In the genomic region with DNA sequence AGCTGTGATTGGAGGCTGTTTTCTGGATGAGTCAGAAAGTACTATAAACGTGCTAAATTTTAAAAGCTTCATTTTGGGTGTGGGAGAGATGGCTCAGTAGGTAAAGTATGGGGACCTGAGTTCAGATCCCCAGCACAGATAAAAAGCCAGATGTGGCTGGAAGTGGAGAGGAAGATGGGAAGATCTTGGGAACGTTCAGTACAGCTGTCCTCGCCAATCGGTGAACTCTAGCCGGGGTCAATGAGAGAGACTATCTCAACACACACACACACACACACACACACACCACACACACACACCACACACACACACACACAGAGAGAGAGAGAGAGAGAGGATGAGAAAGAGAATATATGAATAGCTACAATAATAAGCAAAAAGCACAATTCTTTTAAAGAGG, we compare ENCODE assay signal across 27 mouse cellular contexts.
"Had no signal": no experiment of that assay in that cellular context is flagged by ENCODE, and none has a peak within 500 bp of the region (broad histone marks: within the 10 kb centered on the region; RNA-seq: fewer than 3 reads in every experiment).

No protein-coding gene starts in this region.

- DNase-seq: cerebellum, adult 8-10 months; cerebellum, adult 9-10 months; cerebellum, adult 9-11 months; cerebellum, postnatal 10 days; cerebellum, postnatal 14 days; cerebellum, postnatal 25 days; cerebellum, postnatal 36 days; embryo, embryonic 11 days; forebrain, postnatal 0 days; gastrocnemius, adult 2 months; gastrocnemius, postnatal 10 days; gastrocnemius, postnatal 14 days; gastrocnemius, postnatal 25 days; gastrocnemius, postnatal 36 days; heart, adult 18-20 months; heart, adult 2 months had no signal

- H3K4me2 ChIP-seq: embryonic facial prominence, embryonic 12.5 days; embryonic facial prominence, embryonic 13.5 days; embryonic facial prominence, embryonic 15.5 days; forebrain, embryonic 12.5 days; forebrain, embryonic 13.5 days; forebrain, embryonic 15.5 days had no signal

- H3K4me1 ChIP-seq: embryonic facial prominence, embryonic 10.5 days; embryonic facial prominence, embryonic 12.5 days; embryonic facial prominence, embryonic 13.5 days; embryonic facial prominence, embryonic 15.5 days; forebrain, embryonic 10.5 days; forebrain, embryonic 12.5 days; forebrain, embryonic 13.5 days; forebrain, embryonic 15.5 days had no signal

- H3K9ac ChIP-seq: embryonic facial prominence, embryonic 12.5 days; embryonic facial prominence, embryonic 13.5 days; embryonic facial prominence, embryonic 15.5 days; forebrain, embryonic 12.5 days; forebrain, embryonic 13.5 days; forebrain, embryonic 15.5 days; forebrain, postnatal 0 days had no signal

- H3K9me3 ChIP-seq: embryonic facial prominence, embryonic 10.5 days; embryonic facial prominence, embryonic 12.5 days; embryonic facial prominence, embryonic 13.5 days; embryonic facial prominence, embryonic 15.5 days; forebrain, embryonic 10.5 days; forebrain, embryonic 12.5 days; forebrain, embryonic 13.5 days; forebrain, embryonic 15.5 days had no signal

- H3K36me3 ChIP-seq: embryonic facial prominence, embryonic 12.5 days; embryonic facial prominence, embryonic 13.5 days; embryonic facial prominence, embryonic 15.5 days; forebrain, embryonic 12.5 days; forebrain, embryonic 15.5 days had no signal

- ATAC-seq: forebrain, embryonic 13.5 days; forebrain, embryonic 14.5 days; forebrain, embryonic 15.5 days; forebrain, embryonic 16.5 days; forebrain, postnatal 0 days had no signal

- H3K4me3 ChIP-seq: embryonic facial prominence, embryonic 10.5 days; embryonic facial prominence, embryonic 12.5 days; embryonic facial prominence, embryonic 13.5 days; embryonic facial prominence, embryonic 15.5 days; erythroblast, embryonic 14.5 days; forebrain, embryonic 10.5 days; forebrain, embryonic 12.5 days; forebrain, embryonic 13.5 days; forebrain, embryonic 15.5 days; gastrocnemius, adult 2 months; heart, adult 2 months had no signal

- H3K27ac ChIP-seq: embryonic facial prominence, embryonic 10.5 days; embryonic facial prominence, embryonic 12.5 days; embryonic facial prominence, embryonic 13.5 days; embryonic facial prominence, embryonic 15.5 days; forebrain, embryonic 10.5 days; forebrain, embryonic 12.5 days; forebrain, embryonic 13.5 days; forebrain, embryonic 15.5 days; gastrocnemius, adult 2 months; heart, adult 2 months had no signal

- H3K27me3 ChIP-seq: embryonic facial prominence, embryonic 12.5 days; embryonic facial prominence, embryonic 13.5 days; embryonic facial prominence, embryonic 15.5 days; forebrain, embryonic 12.5 days; forebrain, embryonic 13.5 days; forebrain, embryonic 15.5 days had no signal
